Comparison of ENCODE assay signal across 25 mouse cellular contexts in the genomic region with DNA sequence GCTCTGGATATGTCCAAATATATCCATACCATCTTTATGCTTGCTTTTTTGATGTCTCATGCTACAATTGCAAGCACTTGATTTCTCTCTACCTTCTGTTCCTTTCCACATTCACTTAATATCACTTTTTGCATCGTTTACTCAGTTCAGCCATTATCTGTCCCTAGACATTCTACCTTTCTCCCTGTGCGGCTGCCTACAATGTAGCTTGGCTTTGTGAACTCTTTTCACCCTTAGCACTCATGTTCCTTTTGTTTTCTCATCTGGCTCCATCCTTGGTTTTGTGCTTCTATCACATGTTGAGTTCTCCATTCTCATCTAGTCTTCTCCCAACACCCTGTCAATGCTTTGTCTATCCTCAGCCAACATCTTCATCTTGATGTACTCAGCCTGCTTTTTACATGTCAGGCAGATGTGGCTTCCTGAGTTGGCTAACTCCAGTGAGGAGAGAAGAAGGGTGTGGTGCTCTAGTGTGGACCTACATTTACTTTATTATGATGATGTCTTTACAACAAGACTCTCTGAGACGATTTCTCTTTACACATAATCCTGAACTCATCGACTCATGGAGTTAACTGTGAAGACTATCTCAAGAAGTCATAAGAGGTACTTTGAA.
"Had no signal": no experiment of that assay in that cellular context is flagged by ENCODE, and none has a peak within 500 bp of the region (broad histone marks: within the 10 kb centered on the region; RNA-seq: fewer than 3 reads in every experiment).

No protein-coding gene starts in this region.

- H3K27me3 ChIP-seq: embryonic facial prominence, embryonic 12.5 days; embryonic facial prominence, embryonic 13.5 days; embryonic facial prominence, embryonic 15.5 days; forebrain, embryonic 12.5 days; forebrain, embryonic 13.5 days; forebrain, embryonic 15.5 days had no signal

- H3K4me3 ChIP-seq: embryonic facial prominence, embryonic 10.5 days; embryonic facial prominence, embryonic 12.5 days; embryonic facial prominence, embryonic 13.5 days; embryonic facial prominence, embryonic 15.5 days; erythroblast, embryonic 14.5 days; forebrain, embryonic 10.5 days; forebrain, embryonic 12.5 days; forebrain, embryonic 13.5 days; forebrain, embryonic 15.5 days; gastrocnemius, adult 2 months; heart, embryonic 10.5 days had no signal

- DNase-seq: cerebellum, adult 8-10 months; cerebellum, adult 9-10 months; cerebellum, adult 9-11 months; cerebellum, postnatal 10 days; cerebellum, postnatal 14 days; cerebellum, postnatal 25 days; cerebellum, postnatal 36 days; embryo, embryonic 11 days; forebrain, postnatal 0 days; gastrocnemius, adult 2 months; gastrocnemius, postnatal 10 days; gastrocnemius, postnatal 14 days; gastrocnemius, postnatal 25 days; gastrocnemius, postnatal 36 days; heart, adult 18-20 months had no signal

- H3K27ac ChIP-seq: embryonic facial prominence, embryonic 10.5 days; embryonic facial prominence, embryonic 12.5 days; embryonic facial prominence, embryonic 13.5 days; embryonic facial prominence, embryonic 15.5 days; forebrain, embryonic 10.5 days; forebrain, embryonic 12.5 days; forebrain, embryonic 13.5 days; forebrain, embryonic 15.5 days; gastrocnemius, adult 2 months; heart, embryonic 10.5 days had no signal

- H3K4me1 ChIP-seq: embryonic facial prominence, embryonic 10.5 days; embryonic facial prominence, embryonic 12.5 days; embryonic facial prominence, embryonic 13.5 days; embryonic facial prominence, embryonic 15.5 days; forebrain, embryonic 10.5 days; forebrain, embryonic 12.5 days; forebrain, embryonic 13.5 days; forebrain, embryonic 15.5 days; heart, embryonic 10.5 days had no signal

- H3K9me3 ChIP-seq: embryonic facial prominence, embryonic 10.5 days; embryonic facial prominence, embryonic 12.5 days; embryonic facial prominence, embryonic 13.5 days; embryonic facial prominence, embryonic 15.5 days; forebrain, embryonic 10.5 days; forebrain, embryonic 12.5 days; forebrain, embryonic 13.5 days; forebrain, embryonic 15.5 days; heart, embryonic 10.5 days had no signal

- H3K9ac ChIP-seq: embryonic facial prominence, embryonic 12.5 days; embryonic facial prominence, embryonic 13.5 days; embryonic facial prominence, embryonic 15.5 days; forebrain, embryonic 12.5 days; forebrain, embryonic 13.5 days; forebrain, embryonic 15.5 days; forebrain, postnatal 0 days had no signal

- H3K4me2 ChIP-seq: embryonic facial prominence, embryonic 12.5 days; embryonic facial prominence, embryonic 13.5 days; embryonic facial prominence, embryonic 15.5 days; forebrain, embryonic 12.5 days; forebrain, embryonic 13.5 days; forebrain, embryonic 15.5 days had no signal
